ENCODE assay signal across 19 mouse cellular contexts in the genomic region with DNA sequence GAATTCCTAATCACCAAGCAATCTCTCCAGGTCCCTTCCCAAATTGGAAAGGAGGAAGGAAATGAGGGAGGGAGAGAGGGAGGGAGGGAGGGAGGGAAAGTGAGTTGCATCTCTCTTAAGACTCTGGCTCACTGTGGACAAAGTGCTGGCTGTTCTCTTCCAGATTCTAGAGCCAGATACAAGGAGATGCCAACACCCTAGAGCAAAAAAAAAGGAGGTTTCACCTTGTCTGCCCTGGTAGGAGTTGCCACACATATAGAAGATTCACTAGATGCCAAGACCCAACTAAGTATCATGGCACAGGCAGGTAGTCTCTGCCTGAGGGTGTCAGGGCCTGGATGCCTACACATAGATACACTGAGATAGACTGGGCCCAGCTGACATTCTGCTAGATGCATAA. TPM values are rescaled to one million over a fixed set of nuclear protein-coding genes. Genes with fewer than 3 reads are reported as not detected.
DNase-seq lines count a peak whose midpoint lies in the region; ATAC-seq lines count a peak whose summit lies in the region.
"Had no signal": no experiment of that assay in that cellular context is flagged by ENCODE, and none has a peak within 500 bp of the region (broad histone marks: within the 10 kb centered on the region; RNA-seq: fewer than 3 reads in every experiment).

No protein-coding gene starts in this region.

- no peak overlapping the region for H3K4me2 ChIP-seq in heart, embryonic 12.5 days
- H3K4me2 ChIP-seq: embryonic facial prominence, embryonic 12.5 days; forebrain, embryonic 12.5 days had no signal

- intact Hi-C loops in heart, postnatal 25 days (cut with DNase I): no loop called here

- no peak for ATAC-seq in heart, embryonic 12.5 days (ENCODE audit: insufficient number of reproducible peaks, low FRiP score)
- ATAC-seq in megakaryocyte, adult 5-6 weeks (ENCODE audit: poor library complexity, severe bottlenecking): no peak
- ATAC-seq: forebrain, embryonic 14.5 days; forebrain, embryonic 16.5 days had no signal

- H3K4me3 ChIP-seq in heart, embryonic 12.5 days: no peak overlapping the region
- peak overlapping the region; percentile 34 for H3K4me3 ChIP-seq in megakaryocyte, embryonic 14.5 days (replicated peaks)
- H3K4me3 ChIP-seq: embryonic facial prominence, embryonic 10.5 days; embryonic facial prominence, embryonic 12.5 days; forebrain, embryonic 10.5 days; forebrain, embryonic 12.5 days had no signal

- 0 out of 2 replicates have a peak overlapping the region, but pooled peaks have one; percentile 11 for H3K27ac ChIP-seq in heart, embryonic 12.5 days (ENCODE audit: poor library complexity, severe bottlenecking)
- H3K27ac ChIP-seq: embryonic facial prominence, embryonic 10.5 days; embryonic facial prominence, embryonic 12.5 days; forebrain, embryonic 10.5 days; forebrain, embryonic 12.5 days had no signal

- H3K9ac ChIP-seq in heart, embryonic 12.5 days: no peak overlapping the region
- H3K9ac ChIP-seq: embryonic facial prominence, embryonic 12.5 days; forebrain, embryonic 12.5 days had no signal

- peaks cover 89% of the 10 kb centered on the region for H3K4me1 ChIP-seq in heart, embryonic 12.5 days (replicated peaks)
- H3K4me1 ChIP-seq in megakaryocyte, embryonic 14.5 days: peaks cover 97% of the 10 kb centered on the region

- no peaks in the 10 kb centered on the region for H3K36me3 ChIP-seq in heart, embryonic 12.5 days
- peaks cover 53% of the 10 kb centered on the region for H3K36me3 ChIP-seq in megakaryocyte, embryonic 14.5 days (replicated peaks; ENCODE audit: low read length)
- H3K36me3 ChIP-seq: embryonic facial prominence, embryonic 12.5 days; forebrain, embryonic 12.5 days had no signal

- no peaks in the 10 kb centered on the region for H3K27me3 ChIP-seq in heart, embryonic 12.5 days (replicated peaks)
- no peaks in the 10 kb centered on the region for H3K27me3 ChIP-seq in megakaryocyte, embryonic 14.5 days (replicated peaks)
- H3K27me3 ChIP-seq: embryonic facial prominence, embryonic 12.5 days; forebrain, embryonic 12.5 days had no signal

- H3K9me3 ChIP-seq in heart, embryonic 12.5 days (replicated peaks): no peaks in the 10 kb centered on the region
- H3K9me3 ChIP-seq in megakaryocyte, embryonic 14.5 days: 0 out of 2 replicates have a peak, but pooled peaks cover 5% of the 10 kb centered on the region
- H3K9me3 ChIP-seq: embryonic facial prominence, embryonic 10.5 days; embryonic facial prominence, embryonic 12.5 days; forebrain, embryonic 10.5 days; forebrain, embryonic 12.5 days had no signal

- no peak for DNase-seq in heart, postnatal 25 days (ENCODE audit: low spot score)
- peak; percentile 96 for DNase-seq in gonadal fat pad, adult 2 months (ENCODE audit: low read depth)
- no peak for DNase-seq in cerebellum, adult 8-10 months
- DNase-seq: adrenal gland, adult 2 months; adrenal gland, postnatal 10 days; adrenal gland, postnatal 25 days; cerebellum, adult 11 months; cerebellum, adult 18-20 months; cerebellum, adult 9-10 months; cerebellum, postnatal 10 days had no signal

RNA-seq across cellular contexts. Expression of a gene that starts 56.5 kb away (rescaled TPM):
- 11.9 and 14.0 TPM in 2 replicates for polyA plus RNA-seq in heart, embryonic 12.5 days (2016; fragmentation: Nextera tagmentation; extraction: Ambion mirVana)
- total RNA-seq in heart, postnatal 25 days (2021): 10 to 100 TPM; 55.0 to 63.9 TPM
- polyA plus RNA-seq in megakaryocyte, embryonic 14.5 days (2012; ENCODE audit: insufficient read depth, low replicate concordance): 31.5 and 38.7 TPM in 2 replicates
- 41.5 and 42.9 TPM in 2 replicates for total RNA-seq in megakaryocyte, adult 5-6 weeks (2015)
- 12.4 and 13.3 TPM in 2 replicates for total RNA-seq in megakaryocyte, adult 5-6 weeks (2017)
- polyA plus RNA-seq in gonadal fat pad, adult 2 months (2012; rRNA removed): 61.5 and 79.7 TPM in 2 replicates
